Mouse (Mus musculus) adrenal gland, adult 8-10 months (tissue): Measurements from ENCODE around the gene Gpr157. TPM values are rescaled to one million over a fixed set of nuclear protein-coding genes. Genes with fewer than 3 reads are reported as not detected.

Experiments used
- DNase-seq: peaks from one replicate; pipeline ENCODE4 v3.0.0; 2022
- microRNA-seq, 2 experiments: library from miRNA; unstranded; fragments of <30 nt; microRNA quantifications; one replicate each; pipeline ENCODE4 v1.2.0; 2022
- total RNA-seq, 4 experiments: library from RNA; stranded (reverse); gene quantifications; 2 replicates each; pipeline ENCODE4 v1.2.4; 2022

Gene Gpr157
- total RNA-seq, 4 experiments from 2014 or later: 1.4 to 3.3 (median 2.3) TPM

DNA sequence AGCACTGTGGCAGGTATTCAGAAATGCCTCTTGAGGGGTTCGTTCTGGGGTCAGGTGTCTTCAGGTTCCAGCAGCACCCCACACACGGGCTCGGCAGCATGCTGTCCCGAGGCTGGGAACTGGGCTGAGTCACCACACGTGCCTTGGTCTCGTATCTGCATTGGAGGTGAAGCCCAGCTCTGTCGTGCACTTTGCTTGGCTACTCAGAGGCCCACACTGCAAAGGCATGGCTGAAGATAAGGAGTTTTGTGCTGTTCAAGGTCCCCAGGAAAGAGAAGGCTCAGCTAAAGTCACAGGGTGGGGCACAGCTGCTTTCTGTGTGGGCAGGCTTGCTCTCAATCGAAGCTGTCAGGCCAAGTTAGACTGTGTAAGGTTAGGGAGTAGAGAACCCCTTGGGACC is 65.3 kb downstream of the Gpr157 start:
- DNase-seq: no peak

DNA sequence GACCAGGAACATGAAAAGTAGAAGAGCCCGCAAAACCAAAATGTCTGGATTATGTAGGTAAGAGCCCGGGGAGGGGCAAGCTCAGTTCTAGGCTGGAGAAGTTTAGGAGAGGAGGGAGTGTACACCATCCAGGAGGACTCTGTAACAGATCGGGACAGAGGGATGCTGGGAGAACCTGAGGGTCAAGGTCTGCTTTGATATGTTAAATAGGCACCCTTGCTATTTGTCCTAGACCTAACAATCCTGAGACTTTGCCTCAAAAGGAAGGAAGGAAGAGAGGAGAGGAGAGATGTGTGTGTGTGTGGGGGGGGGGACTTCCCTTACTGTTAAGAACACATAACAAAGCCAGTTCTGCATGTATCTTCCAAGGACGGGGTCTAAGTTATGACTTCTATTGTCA is 68.1 kb downstream of the Gpr157 start:
- DNase-seq: no peak

Small RNAs within 50 kb of the gene (microRNA-seq; reads per million reads assigned to microRNA genes)
- gene Mir34a: 3,457 to 3,920 reads per million in 2 experiments

Other genes with a start within 250 kb of the Gpr157 start
- 10 to 100 TPM; 17.0 to 29.8 (median 23.9) TPM for gene Spsb1, start 132.3 kb upstream of the Gpr157 start, total RNA-seq
- gene H6pd, start 78.3 kb upstream of the Gpr157 start, total RNA-seq: 100 to 1,000 TPM; 122 to 173 (median 155) TPM
- gene Slc2a5, start 31.9 kb downstream of the Gpr157 start, total RNA-seq: 1 to 10 TPM in 2 of 4 experiments, under 1 TPM in 2; 0.45 to 3.3 (median 1.3) TPM
- not detected for gene Slc2a7, start 61.6 kb downstream of the Gpr157 start, total RNA-seq
- gene Car6, start 114.0 kb downstream of the Gpr157 start, total RNA-seq: under 1 TPM in 3 of 4 experiments, not detected in 1; 0.30 to 0.70 (median 0.59) TPM
- gene Eno1, start 149.4 kb downstream of the Gpr157 start, total RNA-seq: 100 to 1,000 TPM; 203 to 424 (median 307) TPM
- 100 to 1,000 TPM; 108 to 187 (median 139) TPM for gene Rere, start 194.3 kb downstream of the Gpr157 start, total RNA-seq